Comparison of ENCODE assay signal across 8 mouse cellular contexts in the genomic region with DNA sequence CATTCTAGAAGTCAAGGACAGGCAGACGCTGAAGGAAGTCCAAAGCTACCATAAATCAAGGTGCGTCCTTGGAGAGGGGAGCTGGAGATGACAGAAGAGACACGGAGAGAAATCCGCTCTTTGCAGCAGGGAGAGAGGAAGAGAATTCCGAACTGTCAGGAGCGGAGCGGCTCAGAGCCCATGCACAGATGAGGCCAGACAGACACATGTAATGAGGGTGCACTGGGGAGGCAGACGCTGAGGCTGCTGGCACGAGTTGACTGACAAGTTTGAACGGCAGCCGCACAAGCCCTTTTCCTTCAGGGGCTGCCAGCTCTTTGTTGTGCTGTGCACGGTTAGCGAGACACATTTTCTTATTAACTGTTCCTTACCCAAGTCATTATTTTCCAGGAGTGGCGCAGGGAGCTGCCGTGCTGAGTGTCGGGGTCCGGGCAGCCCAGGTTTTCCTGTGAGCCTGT. TPM values are rescaled to one million over a fixed set of nuclear protein-coding genes. Genes with fewer than 3 reads are reported as not detected.
DNase-seq lines count a peak whose midpoint lies in the region; ATAC-seq and TF ChIP-seq lines count a peak whose summit lies in the region.

Gene Palmd (minus strand): TSS at position 448 of the 458 bp plus-strand sequence.

- WGBS in intestine, embryonic 15.5 days: 1% methylated on average over 17 of the region's 17 CpGs
- 5% methylated on average over 17 of the region's 17 CpGs for WGBS in small intestine, adult 2 months

- peak within 1 kb of the TSS; percentile 75 for H3K4me2 ChIP-seq in intestine, embryonic 15.5 days (replicated peaks)

- no peak within 1 kb of the TSS for H3K27ac ChIP-seq in intestine, embryonic 15.5 days
- peak within 1 kb of the TSS; percentile 13; the same call in 1 of the 2 replicates for H3K27ac ChIP-seq in small intestine, adult 2 months (ENCODE audit: insufficient read depth, low read depth, low read length)

- peak; percentile 76 for ATAC-seq in intestine, embryonic 15.5 days

- peak within 1 kb of the TSS; percentile 36 for H3K9ac ChIP-seq in intestine, embryonic 15.5 days

- no peaks in the 10 kb centered on the region for H3K9me3 ChIP-seq in intestine, embryonic 15.5 days

- no peaks in the 10 kb centered on the region for H3K27me3 ChIP-seq in intestine, embryonic 15.5 days (replicated peaks)
- no peaks in the 10 kb centered on the region for H3K27me3 ChIP-seq in small intestine, adult 2 months (ENCODE audit: control insufficient read depth, insufficient read depth, low read length)

- intact Hi-C loops in left cerebral cortex, postnatal 36 days (cut with DNase I): no loop called here

- H3K4me3 ChIP-seq in intestine, embryonic 15.5 days (replicated peaks): peak within 1 kb of the TSS; percentile 36
- H3K4me3 ChIP-seq in small intestine, adult 2 months (ENCODE audit: low read depth, low read length): peak within 1 kb of the TSS; percentile 50

- H3K36me3 ChIP-seq in intestine, embryonic 15.5 days: no peaks in the 10 kb centered on the region
- no peaks in the 10 kb centered on the region for H3K36me3 ChIP-seq in small intestine, adult 2 months (ENCODE audit: control insufficient read depth, insufficient read depth, low read length)

- no peak for TF ChIP-seq CTCF in small intestine, adult 2 months (IDR thresholded peaks at IDR 0.05; ENCODE audit: extremely low read depth, insufficient read length, insufficient replicate concordance, low read depth, low read length)

- 0 out of 2 replicates have a peak, but pooled peaks cover 5% of the 10 kb centered on the region for H3K4me1 ChIP-seq in intestine, embryonic 15.5 days (replicated peaks)
- H3K4me1 ChIP-seq in small intestine, adult 2 months (ENCODE audit: control insufficient read depth, insufficient read depth, insufficient read length, low read length): no peaks in the 10 kb centered on the region

- TF ChIP-seq POLR2A in small intestine, adult 2 months (IDR thresholded peaks at IDR 0.05; ENCODE audit: low read depth, low read length): no peak

- DNase-seq in adrenal gland, postnatal 10 days: peak; percentile 82
- peak; percentile 51 for DNase-seq in embryo, embryonic 9.5 days (ENCODE audit: extremely low spot score)
- no peak for DNase-seq in gonadal fat pad, adult 2 months (ENCODE audit: low read depth)
- peak; percentile 62 to 65 for DNase-seq in left cerebral cortex, postnatal 36 days (ENCODE audit: low spot score in 2 of 2)
- DNase-seq in mesoderm, embryonic 11.5 days (ENCODE audit: low read depth, low spot score): peak; percentile 54
- DNase-seq in spleen, postnatal 10 days (ENCODE audit: low spot score in 2 of 2): no peak

RNA-seq across cellular contexts. Expression of gene Palmd, which starts in this region (rescaled TPM):
- 10 to 100 TPM; 59.5 to 68.1 TPM for total RNA-seq in adrenal gland, postnatal 10 days (2021)
- polyA plus RNA-seq in gonadal fat pad, adult 2 months (2012; rRNA removed): 19.8 and 24.5 TPM in 2 replicates
- polyA plus RNA-seq in intestine, embryonic 15.5 days (2015; fragmentation: Nextera tagmentation; extraction: Ambion mirVana): 2.9 and 3.2 TPM in 2 replicates
- total RNA-seq in left cerebral cortex, postnatal 36 days (2021): 10 to 100 TPM; 17.7 to 28.7 TPM
- polyA plus RNA-seq in small intestine, adult 2 months (2012; rRNA removed): 0.11 and 0.38 TPM in 2 replicates

Comparison
In these comparisons a context has a peak if more than half of its experiments do, and no peak if none do; other contexts are left out.
1. DNase-seq: peak in adrenal gland, postnatal 10 days (single experiment), embryo, embryonic 9.5 days (single experiment), left cerebral cortex, postnatal 36 days (2 of 2) and mesoderm, embryonic 11.5 days (single experiment); none in gonadal fat pad, adult 2 months (single experiment) and spleen, postnatal 10 days (0 of 2).